Mouse (Mus musculus): ENCODE measurements at regions not wholly inside any gene's neighbourhood (a gene's known extent, or its start where the extent isn't known, plus 50 kb on each side); places are given as distances from the start of the nearest gene placed in this dataset.

DNA sequence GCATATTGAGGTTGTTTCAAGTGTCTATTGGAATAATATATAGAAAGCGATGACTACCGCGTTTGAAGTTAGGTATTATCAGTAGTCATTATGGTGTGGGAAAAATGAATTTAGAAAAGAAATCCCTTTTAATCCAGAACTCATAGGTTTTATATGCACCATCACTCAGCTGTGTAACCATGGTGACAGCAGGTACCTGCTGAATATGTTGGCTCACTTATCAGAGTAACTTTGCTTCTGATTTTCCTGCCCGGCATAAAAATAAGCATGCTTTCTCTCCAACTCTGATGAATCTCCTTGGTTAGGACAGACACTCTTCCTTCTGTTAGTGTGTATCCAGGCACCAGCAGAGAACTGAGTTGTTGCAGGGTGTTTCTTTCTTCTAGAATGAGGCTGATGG lies 281.5 kb downstream of the Rfpl4b start:
- intact Hi-C loops (cut with DNase I), result no loop called here

DNA sequence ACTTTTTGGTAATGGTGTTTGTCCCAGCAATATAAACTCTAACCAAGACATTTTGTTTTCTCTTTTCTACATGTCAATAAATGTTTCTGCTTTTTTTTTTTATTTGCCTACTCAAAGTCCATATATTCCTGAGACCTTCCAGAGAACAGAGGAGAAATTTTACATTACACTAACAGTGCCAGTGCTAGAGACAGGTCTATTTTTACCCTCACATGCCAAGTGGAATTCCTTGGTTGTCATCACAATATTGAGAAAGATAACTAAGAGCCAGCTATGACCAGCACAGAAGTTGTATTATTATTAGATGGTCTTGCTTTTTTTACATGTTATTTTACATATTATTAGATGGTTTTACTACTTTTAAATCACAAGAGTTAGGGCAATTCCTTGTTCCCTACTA lies 282.8 kb downstream of the Rfpl4b start:
- no peak for DNase-seq
- intact Hi-C loops (cut with DNase I), result no loop called here

More for the DNA sequence above, 281.5 kb downstream of the Rfpl4b start:
- no peak for DNase-seq

- intact Hi-C loops (cut with DNase I), result no loop called here
- no peak for DNase-seq
Observed at GRCm38 (mm10) chr10:38516636-38517035, 304.9 kb downstream of the Rfpl4b start.

All from heart, postnatal 36 days (tissue).